In genomic region chr14:87552211-87552610, GRCm38 (mm10) we compare ENCODE assay signal across 22 mouse cellular contexts.
DNase-seq lines count a peak whose midpoint lies in the region; ATAC-seq lines count a peak whose summit lies in the region.
"Had no signal": no experiment of that assay in that cellular context is flagged by ENCODE, and none has a peak within 500 bp of the region (broad histone marks: within the 10 kb centered on the region; RNA-seq: fewer than 3 reads in every experiment).

No protein-coding gene starts in this region.

- no peaks in the 10 kb centered on the region for H3K27me3 ChIP-seq in hindbrain, embryonic 14.5 days (ENCODE audit: control insufficient read depth, insufficient read depth, low read length)
- H3K27me3 ChIP-seq: CH12.LX; hindbrain, embryonic 15.5 days; kidney, embryonic 15.5 days had no signal

- no peak overlapping the region for H3K4me3 ChIP-seq in hindbrain, embryonic 14.5 days (replicated peaks; ENCODE audit: low read length)
- H3K4me3 ChIP-seq: embryonic facial prominence, embryonic 10.5 days; forebrain, embryonic 10.5 days; heart, embryonic 10.5 days; hindbrain, embryonic 10.5 days; hindbrain, embryonic 15.5 days; kidney, embryonic 15.5 days had no signal

- H3K4me1 ChIP-seq in hindbrain, embryonic 14.5 days (replicated peaks; ENCODE audit: control insufficient read depth, insufficient read depth, low read length) = no peaks in the 10 kb centered on the region
- H3K4me1 ChIP-seq: heart, embryonic 10.5 days; hindbrain, embryonic 10.5 days; hindbrain, embryonic 15.5 days; kidney, embryonic 15.5 days had no signal

- intact Hi-C loops in heart, postnatal 10 days (cut with DNase I) = no loop called here

- WGBS in hindbrain, embryonic 14.5 days = 65% methylated on average over 3 of the region's 3 CpGs

- no peaks in the 10 kb centered on the region for H3K9me3 ChIP-seq in hindbrain, embryonic 14.5 days (ENCODE audit: control insufficient read depth, low read length)
- H3K9me3 ChIP-seq: embryonic facial prominence, embryonic 10.5 days; forebrain, embryonic 10.5 days; heart, embryonic 10.5 days; hindbrain, embryonic 10.5 days; hindbrain, embryonic 15.5 days; kidney, embryonic 15.5 days had no signal

- peak; percentile 13 to 24 for DNase-seq in adrenal gland, postnatal 36 days
- DNase-seq in adrenal gland, postnatal 25 days = no peak
- peak; percentile 47 for DNase-seq in 3T3-L1 (ENCODE audit: low read depth, low spot score)
- peak; percentile 62 for DNase-seq in Muller cell, postnatal 12 days (ENCODE audit: inconsistent ontology term)
- peak; percentile 52 for DNase-seq in fibroblast of lung, adult 2 months (ENCODE audit: low read depth)
- DNase-seq in hindbrain, embryonic 14.5 days (ENCODE audit: low spot score) = no peak
- no peak for DNase-seq in heart, postnatal 10 days
- DNase-seq: cerebellum, adult 11-12 months; cerebellum, postnatal 10 days; gastrocnemius, postnatal 10 days; heart, adult 18-20 months; heart, postnatal 14 days; kidney, adult 2 months had no signal

- ATAC-seq in hindbrain, embryonic 14.5 days (ENCODE audit: low FRiP score) = no peak
- ATAC-seq: forebrain, embryonic 14.5 days; intestine, embryonic 16.5 days had no signal

- H3K27ac ChIP-seq in hindbrain, embryonic 14.5 days = no peak overlapping the region
- H3K27ac ChIP-seq: embryonic facial prominence, embryonic 10.5 days; forebrain, embryonic 10.5 days; heart, embryonic 10.5 days; hindbrain, embryonic 10.5 days; hindbrain, embryonic 15.5 days; kidney, embryonic 15.5 days had no signal

- no peak overlapping the region for H3K4me2 ChIP-seq in hindbrain, embryonic 14.5 days (replicated peaks)
- H3K4me2 ChIP-seq: hindbrain, embryonic 15.5 days; kidney, embryonic 15.5 days had no signal

- no peak overlapping the region for H3K9ac ChIP-seq in hindbrain, embryonic 14.5 days
- H3K9ac ChIP-seq: hindbrain, embryonic 15.5 days; kidney, embryonic 15.5 days had no signal

- H3K36me3 ChIP-seq in hindbrain, embryonic 14.5 days (replicated peaks; ENCODE audit: control insufficient read depth, insufficient read depth) = no peaks in the 10 kb centered on the region
- H3K36me3 ChIP-seq: hindbrain, embryonic 15.5 days; kidney, embryonic 15.5 days had no signal

Comparison
In these comparisons a context has a peak if more than half of its experiments do, and no peak if none do; other contexts are left out.
1. DNase-seq: peak in adrenal gland, postnatal 36 days (2 of 2), 3T3-L1 (single experiment), Muller cell, postnatal 12 days (single experiment) and fibroblast of lung, adult 2 months (single experiment); none in adrenal gland, postnatal 25 days (single experiment), hindbrain, embryonic 14.5 days (single experiment) and heart, postnatal 10 days (0 of 2).